Mouse (Mus musculus): ENCODE measurements around the gene Gal3st2c.
"Not testable (repeated sequence)": the region's sequence is repeated elsewhere in the genome, so short reads cannot be mapped to it uniquely, and the experiment has no call there.

GRCm38 (mm10) chr1:93970797-93971196, 19.5 kb upstream of the Gal3st2c start:
- TF ChIP-seq CTCF, EP300 (IDR thresholded peaks at IDR 0.05; ENCODE audit: low read depth): not testable (repeated sequence)
